In the genomic region with DNA sequence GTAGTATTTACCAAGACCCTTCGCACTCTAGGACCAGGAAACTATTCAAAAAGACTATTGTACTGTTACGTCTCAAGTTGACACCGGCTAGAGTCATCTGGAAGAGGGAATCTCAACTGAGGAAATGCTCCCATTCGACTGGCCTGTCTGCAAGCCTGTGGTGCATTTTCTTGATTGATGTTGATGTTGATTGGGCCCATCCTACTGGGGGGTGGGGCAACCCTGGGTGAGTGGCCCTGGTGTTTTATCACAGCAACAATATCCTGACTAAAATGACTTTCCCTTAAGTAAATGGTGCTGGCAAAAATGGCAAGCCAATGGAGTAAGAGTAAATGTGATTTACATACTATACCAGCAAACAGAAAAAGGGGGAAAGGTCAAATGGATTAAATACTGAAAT, we compare ENCODE assay signal across 18 mouse cellular contexts.
"Had no signal": no experiment of that assay in that cellular context is flagged by ENCODE, and none has a peak within 500 bp of the region (broad histone marks: within the 10 kb centered on the region; RNA-seq: fewer than 3 reads in every experiment).

No protein-coding gene starts in this region.

- DNase-seq: kidney, postnatal 10 days; kidney, postnatal 36 days; left cerebral cortex, postnatal 4 days; liver, postnatal 0 days; lung, embryonic 14.5 days; right cerebral cortex, adult 18-20 months; right cerebral cortex, postnatal 14 days; right cerebral cortex, postnatal 4 days; thymus, postnatal 25 days had no signal

- H3K27me3 ChIP-seq: limb, embryonic 12.5 days; limb, embryonic 15.5 days; midbrain, embryonic 12.5 days; midbrain, embryonic 15.5 days; neural tube, embryonic 12.5 days; neural tube, embryonic 15.5 days; stomach, embryonic 15.5 days had no signal

- H3K4me1 ChIP-seq: midbrain, embryonic 15.5 days; neural tube, embryonic 12.5 days; stomach, embryonic 15.5 days had no signal

- H3K4me3 ChIP-seq: limb, embryonic 12.5 days; limb, embryonic 15.5 days; midbrain, embryonic 12.5 days; midbrain, embryonic 15.5 days; neural tube, embryonic 12.5 days; neural tube, embryonic 15.5 days; stomach, embryonic 15.5 days had no signal

- H3K36me3 ChIP-seq: limb, embryonic 12.5 days; limb, embryonic 15.5 days; midbrain, embryonic 12.5 days; midbrain, embryonic 15.5 days; neural tube, embryonic 12.5 days; neural tube, embryonic 15.5 days; stomach, embryonic 15.5 days had no signal

- H3K9ac ChIP-seq: limb, embryonic 12.5 days; limb, embryonic 15.5 days; liver, embryonic 14.5 days; liver, postnatal 0 days; lung, embryonic 14.5 days; midbrain, embryonic 12.5 days; midbrain, embryonic 15.5 days; neural tube, embryonic 12.5 days; neural tube, embryonic 15.5 days; stomach, embryonic 15.5 days had no signal

- H3K27ac ChIP-seq: limb, embryonic 12.5 days; limb, embryonic 15.5 days; liver, embryonic 14.5 days; macrophage; midbrain, embryonic 12.5 days; midbrain, embryonic 15.5 days; neural tube, embryonic 12.5 days; neural tube, embryonic 15.5 days; stomach, embryonic 15.5 days had no signal
